Mouse (Mus musculus) liver, embryonic 14.5 days (tissue): ENCODE measurements around the gene Cog2.

ENCODE experiments used
- CTCF ChIP-seq: IDR thresholded peaks from 2 replicates; pipeline ENCODE4 v1.5.1; 2016; ENCODE audit warnings: antibody characterized with exemption, low read depth, control low read depth
- EP300 ChIP-seq: IDR thresholded peaks from 2 replicates; pipeline ENCODE4 v1.6.1; 2016; ENCODE audit warnings: antibody characterized with exemption, low read depth

- no peak for TF ChIP-seq EP300
- no peak for TF ChIP-seq CTCF
Measured at GRCm38 (mm10) chr8:124489311-124489710, 31.3 kb upstream of the Cog2 start.
